Mouse (Mus musculus) neural tube, embryonic 14.5 days (tissue): ENCODE results near the gene Spen. TPM values are rescaled to one million over a fixed set of nuclear protein-coding genes. Genes with fewer than 3 reads are reported as not detected.

Experiments used
- ATAC-seq: fragments of 200-750 bp; cut with Nextera tagmentation; 2 replicates; pipeline ENCODE4 v1.8.0; 2017; ENCODE audit warnings: low read depth, mild to moderate bottlenecking, moderate TSS enrichment, moderate library complexity
- H3K27ac ChIP-seq: fragments of 300-500 bp; sonication (generic); 2 replicates; pipeline ENCODE4 v1.5.1; 2014; ENCODE audit warnings: low read depth, mild to moderate bottlenecking, control low read depth, low read length, moderate library complexity, mixed read lengths
- H3K27me3 ChIP-seq: fragments of 300-500 bp; sonication (generic); 2 replicates; pipeline ENCODE4 v1.6.1; 2014; ENCODE audit warnings: low read length; ENCODE audit not compliant: control insufficient read depth, insufficient read depth
- H3K36me3 ChIP-seq: fragments of 300-500 bp; sonication (generic); 2 replicates; pipeline ENCODE4 v1.6.1; 2014; ENCODE audit warnings: low read length, mixed read lengths; ENCODE audit not compliant: control insufficient read depth, insufficient read depth
- H3K4me1 ChIP-seq: fragments of 300-500 bp; sonication (generic); 2 replicates; pipeline ENCODE4 v1.6.1; 2014; ENCODE audit warnings: low read length; ENCODE audit not compliant: control insufficient read depth, insufficient read depth
- H3K4me2 ChIP-seq: fragments of 300-500 bp; sonication (generic); 2 replicates; pipeline ENCODE4 v1.6.1; 2014; ENCODE audit warnings: mild to moderate bottlenecking, low read depth, low read length, control low read depth
- H3K4me3 ChIP-seq: fragments of 300-500 bp; sonication (generic); 2 replicates; pipeline ENCODE4 v1.5.1; 2014; ENCODE audit warnings: low read depth, low read length, control low read depth, mixed read lengths
- H3K9ac ChIP-seq: fragments of 300-500 bp; sonication (generic); replicated peaks from 2 replicates; pipeline ENCODE4 v1.6.1; 2014; ENCODE audit warnings: low read depth, mild to moderate bottlenecking, control low read depth, low read length, mixed read lengths
- H3K9me3 ChIP-seq: fragments of 300-500 bp; sonication (generic); 2 replicates; pipeline ENCODE4 v1.6.1; 2016; ENCODE audit warnings: low read length; ENCODE audit not compliant: control insufficient read depth
- WGBS: fragments of 180-500 bp; shearing (Covaris S2); extraction: QIAGEN DNeasy Blood & Tissue Kit; methylation state at CpG from one replicate; pipeline ENCODE4 v1.1.7; 2014; 5-methylcytosine and 5-hydroxymethylcytosine counted together
- polyA plus RNA-seq: library from polyadenylated mRNA; unstranded; fragments of >200 nt; fragmentation: Nextera tagmentation; extraction: Ambion mirVana; gene quantifications from 2 replicates; pipeline ENCODE4 v1.2.1, GENCODE M21; 2014

Gene Spen
- polyA plus RNA-seq, 1 experiment from 2014 or later: 23.9 TPM

- peaks cover 20% of the 10 kb centered on the region for H3K36me3 ChIP-seq
- 92% methylated on average over 9 of the region's 9 CpGs for WGBS
- no peaks in the 10 kb centered on the region for H3K9me3 ChIP-seq
- H3K27ac ChIP-seq: no peak overlapping the region
- no peaks in the 10 kb centered on the region for H3K27me3 ChIP-seq
- ATAC-seq: no peak
- H3K4me1 ChIP-seq: 0 out of 2 replicates have a peak, but pooled peaks cover 4% of the 10 kb centered on the region
- no peak overlapping the region for H3K4me3 ChIP-seq
- H3K4me2 ChIP-seq: no peak overlapping the region
- H3K9ac ChIP-seq: no peak overlapping the region
Measured at GRCm38 (mm10) chr4:141459766-141460165, 78.6 kb downstream of the Spen start.

DNA sequence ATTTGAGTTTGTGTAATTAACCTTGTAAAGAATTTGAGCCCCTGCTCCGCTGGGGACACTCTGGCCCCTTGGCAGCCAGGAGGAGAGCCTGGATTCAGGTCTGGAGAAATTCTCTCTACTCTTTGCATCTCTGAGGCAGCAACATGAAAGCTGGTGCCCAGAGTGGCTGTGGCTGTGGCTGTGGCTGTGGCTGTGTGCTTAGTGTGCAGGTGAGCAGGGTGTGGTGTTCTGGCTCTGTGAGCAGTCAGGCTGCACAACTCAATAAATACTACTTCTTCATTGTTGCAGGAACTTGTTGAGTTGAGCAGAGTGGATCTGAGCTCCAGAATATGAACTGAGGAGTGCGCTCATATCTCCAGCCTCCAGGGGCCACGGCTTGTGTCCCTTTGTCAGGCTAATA, 79.5 kb downstream of the Spen start:
- Histone ChIP-seq H3K27me3 (no peaks in the 10 kb centered on the region), H3K9ac (no peak overlapping the region), H3K9me3 (no peaks in the 10 kb centered on the region), H3K4me2 (no peak overlapping the region), H3K27ac (no peak overlapping the region), H3K4me3 (no peak overlapping the region), H3K36me3 (peaks cover 12% of the 10 kb centered on the region), H3K4me1 (0 out of 2 replicates have a peak, but pooled peaks cover 4% of the 10 kb centered on the region)
- 60% methylated on average over 3 of the region's 3 CpGs for WGBS
- no peak for ATAC-seq

DNA sequence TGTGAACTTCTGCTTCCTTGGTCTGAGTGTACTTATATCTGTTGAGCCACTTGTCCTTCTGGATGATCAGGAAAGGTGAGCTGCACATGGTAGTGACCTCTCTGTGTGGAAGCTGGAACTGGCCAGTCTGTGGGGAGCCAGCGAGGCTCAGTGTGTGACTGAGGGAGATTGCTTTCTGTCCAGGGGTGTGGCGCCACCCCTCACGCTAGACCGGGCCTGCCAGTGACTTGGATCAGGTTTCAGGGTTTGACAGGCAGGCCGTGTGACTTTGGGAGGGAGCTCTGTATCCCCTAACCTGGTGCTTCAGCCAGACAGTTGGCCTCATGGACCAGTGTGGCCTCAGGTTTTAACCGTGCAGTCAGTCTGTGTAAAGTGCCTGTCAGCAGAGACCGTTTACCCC, 80.2 kb downstream of the Spen start:
- Histone ChIP-seq H3K27ac (no peak overlapping the region), H3K36me3 (peaks cover 7% of the 10 kb centered on the region), H3K4me2 (no peak overlapping the region), H3K9ac (0 out of 2 replicates have a peak overlapping the region, but pooled peaks have one; percentile 7), H3K9me3 (no peaks in the 10 kb centered on the region), H3K27me3 (no peaks in the 10 kb centered on the region), H3K4me3 (no peak overlapping the region), H3K4me1 (0 out of 2 replicates have a peak, but pooled peaks cover 4% of the 10 kb centered on the region)
- 15% methylated on average over 7 of the region's 7 CpGs for WGBS
- ATAC-seq: 0 out of 2 replicates have a peak, but pooled peaks have one; percentile 34

DNA sequence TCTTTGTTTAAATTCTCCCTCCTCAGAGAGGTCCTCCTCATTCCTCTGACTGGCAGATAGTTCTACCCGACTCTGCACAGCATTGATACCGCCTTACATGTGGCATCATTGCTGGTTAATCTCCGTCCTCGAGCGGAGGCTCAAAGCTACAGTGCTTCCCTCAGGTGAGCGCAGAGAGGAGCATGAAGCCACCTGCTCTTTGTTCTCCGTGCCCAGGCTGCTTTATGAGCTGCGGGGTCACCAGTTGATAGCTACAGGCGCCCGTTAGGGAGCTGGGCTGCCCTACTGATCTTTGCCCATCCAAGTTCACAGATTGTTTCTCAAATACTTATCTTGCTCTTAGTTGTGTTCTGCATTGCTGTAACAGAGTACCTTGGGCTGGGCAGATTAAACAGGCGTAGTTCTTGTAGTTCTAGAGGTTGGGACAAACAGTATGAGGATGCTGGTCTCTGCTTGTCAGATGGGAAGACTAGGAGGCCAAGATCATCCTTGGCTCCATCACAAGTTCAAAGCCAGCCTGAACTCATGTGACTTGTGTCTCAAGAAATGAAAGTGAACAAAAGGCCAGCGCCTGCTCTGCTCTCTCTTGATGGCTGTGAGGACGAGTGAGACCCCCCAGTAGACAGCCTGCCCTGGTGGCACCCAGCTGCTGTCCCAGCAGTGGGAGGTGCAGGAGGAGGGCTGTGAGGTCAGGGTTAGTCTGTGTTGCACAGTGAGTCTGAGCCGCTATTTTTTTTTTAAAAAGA, 82.0 kb downstream of the Spen start:
- 93% methylated on average over 14 of the region's 14 CpGs for WGBS
- Histone ChIP-seq H3K36me3 (no peaks in the 10 kb centered on the region; the same call in 1 of the 2 replicates), H3K4me3 (no peak overlapping the region), H3K27me3 (no peaks in the 10 kb centered on the region), H3K4me2 (no peak overlapping the region), H3K9me3 (no peaks in the 10 kb centered on the region), H3K4me1 (0 out of 2 replicates have a peak, but pooled peaks cover 4% of the 10 kb centered on the region), H3K27ac (no peak overlapping the region), H3K9ac (no peak overlapping the region)
- ATAC-seq: no peak

DNA sequence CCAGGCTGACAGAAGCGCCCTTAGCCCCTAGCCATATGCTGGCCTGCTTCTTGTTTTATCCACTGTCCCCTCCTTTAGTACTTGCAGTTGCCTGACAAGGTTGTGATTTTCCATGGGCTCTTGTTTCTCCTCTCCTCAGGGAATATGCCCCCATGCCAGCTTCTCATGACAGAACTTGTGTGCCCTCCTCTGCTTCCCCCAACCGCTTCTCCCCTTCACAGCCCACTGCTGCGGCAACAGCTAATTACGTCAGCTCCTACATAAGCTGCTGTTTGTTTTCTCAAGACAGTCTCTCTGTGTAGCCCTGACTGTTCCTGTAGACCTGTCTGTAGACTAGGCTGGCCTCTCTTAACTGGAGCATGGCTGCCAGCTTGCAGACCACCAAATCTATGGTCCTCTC, 82.9 kb downstream of the Spen start:
- Histone ChIP-seq H3K27me3 (no peaks in the 10 kb centered on the region), H3K9me3 (no peaks in the 10 kb centered on the region), H3K4me1 (0 out of 2 replicates have a peak, but pooled peaks cover 4% of the 10 kb centered on the region), H3K27ac (no peak overlapping the region), H3K9ac (no peak overlapping the region), H3K4me2 (no peak overlapping the region), H3K4me3 (no peak overlapping the region), H3K36me3 (no peaks in the 10 kb centered on the region; the same call in 1 of the 2 replicates)
- 84% methylated on average over 4 of the region's 4 CpGs for WGBS
- ATAC-seq: no peak

DNA sequence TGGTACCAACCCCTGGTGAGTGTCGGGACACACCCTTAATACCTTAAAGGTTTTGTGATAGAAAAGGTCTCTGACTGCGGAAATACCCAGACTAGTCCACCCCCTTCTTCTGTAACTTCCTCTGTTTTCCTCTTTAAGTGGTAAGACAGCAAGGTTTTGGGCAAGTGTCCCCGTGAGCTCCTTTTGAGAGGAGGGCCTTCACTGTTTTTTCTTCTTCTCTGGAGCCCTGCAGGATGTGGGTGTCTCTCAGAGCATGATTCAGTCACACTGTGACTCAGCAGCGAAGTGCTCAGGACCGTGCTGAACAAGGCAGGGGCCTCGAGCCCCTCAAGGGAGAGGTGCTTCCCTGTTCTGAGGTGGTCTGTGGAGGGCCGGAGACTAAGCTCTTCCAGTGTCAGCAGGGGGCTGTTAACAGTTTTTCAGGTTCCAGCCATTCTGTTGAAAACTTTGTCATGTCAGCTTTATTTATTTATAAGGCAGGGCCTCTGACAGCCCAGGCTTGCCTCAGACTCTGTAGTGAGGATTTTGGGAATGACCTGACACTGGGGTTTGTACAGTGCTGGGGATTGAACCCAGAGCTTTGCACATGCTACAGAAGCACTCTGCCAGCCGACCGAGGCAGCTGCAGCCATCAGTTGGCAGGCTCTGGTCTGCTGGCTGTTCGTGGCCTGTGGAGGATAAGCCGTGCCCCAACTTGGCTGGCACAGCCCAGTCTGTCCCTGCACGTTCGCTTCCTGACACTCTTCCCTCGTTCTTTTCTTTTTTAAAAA, 83.6 kb downstream of the Spen start:
- H3K4me1 ChIP-seq: 0 out of 2 replicates have a peak, but pooled peaks cover 4% of the 10 kb centered on the region
- H3K27me3 ChIP-seq: no peaks in the 10 kb centered on the region
- H3K27ac ChIP-seq: no peak overlapping the region
- no peak overlapping the region for H3K4me3 ChIP-seq
- no peak overlapping the region for H3K9ac ChIP-seq
- ATAC-seq: no peak
- WGBS: 82% methylated on average over 14 of the region's 14 CpGs
- H3K4me2 ChIP-seq: no peak overlapping the region
- no peaks in the 10 kb centered on the region; the same call in 1 of the 2 replicates for H3K36me3 ChIP-seq
- H3K9me3 ChIP-seq: no peaks in the 10 kb centered on the region

GRCm38 (mm10) chr4:141451916-141452450, 86.4 kb downstream of the Spen start:
- no peak overlapping the region for H3K27ac ChIP-seq
- no peak for ATAC-seq
- H3K9me3 ChIP-seq: no peaks in the 10 kb centered on the region
- no peak overlapping the region for H3K4me3 ChIP-seq
- WGBS: 96% methylated on average over 9 of the region's 9 CpGs
- no peak overlapping the region for H3K9ac ChIP-seq
- no peak overlapping the region for H3K4me2 ChIP-seq
- no peaks in the 10 kb centered on the region for H3K4me1 ChIP-seq
- H3K36me3 ChIP-seq: peaks cover 23% of the 10 kb centered on the region
- no peaks in the 10 kb centered on the region for H3K27me3 ChIP-seq

DNA sequence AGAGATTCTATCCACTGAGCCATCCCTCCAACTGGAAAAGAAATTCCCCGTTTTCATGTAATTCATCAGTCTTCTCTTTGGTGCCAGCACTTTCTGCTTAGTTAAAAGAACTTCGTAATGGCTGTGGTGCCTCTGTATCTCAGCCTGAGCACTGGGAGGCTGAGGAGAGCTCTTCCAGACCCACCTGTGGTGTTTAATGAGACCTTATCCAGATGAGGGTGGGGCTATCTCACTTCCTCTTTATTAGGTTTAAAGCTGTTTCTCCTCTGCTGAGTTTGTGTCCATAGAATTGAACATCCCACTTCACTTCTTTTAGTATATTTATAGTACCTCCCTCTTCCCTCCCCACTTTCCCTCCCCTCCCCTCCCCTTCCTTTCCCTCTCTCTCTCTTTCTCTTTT, 87.1 kb downstream of the Spen start:
- no peak overlapping the region for H3K4me3 ChIP-seq
- ATAC-seq: no peak
- no peak overlapping the region for H3K9ac ChIP-seq
- H3K4me1 ChIP-seq: no peaks in the 10 kb centered on the region
- no peak overlapping the region for H3K4me2 ChIP-seq
- 91% methylated on average over 2 of the region's 2 CpGs for WGBS
- H3K27ac ChIP-seq: no peak overlapping the region
- H3K36me3 ChIP-seq: peaks cover 25% of the 10 kb centered on the region
- H3K9me3 ChIP-seq: no peaks in the 10 kb centered on the region
- no peaks in the 10 kb centered on the region for H3K27me3 ChIP-seq

DNA sequence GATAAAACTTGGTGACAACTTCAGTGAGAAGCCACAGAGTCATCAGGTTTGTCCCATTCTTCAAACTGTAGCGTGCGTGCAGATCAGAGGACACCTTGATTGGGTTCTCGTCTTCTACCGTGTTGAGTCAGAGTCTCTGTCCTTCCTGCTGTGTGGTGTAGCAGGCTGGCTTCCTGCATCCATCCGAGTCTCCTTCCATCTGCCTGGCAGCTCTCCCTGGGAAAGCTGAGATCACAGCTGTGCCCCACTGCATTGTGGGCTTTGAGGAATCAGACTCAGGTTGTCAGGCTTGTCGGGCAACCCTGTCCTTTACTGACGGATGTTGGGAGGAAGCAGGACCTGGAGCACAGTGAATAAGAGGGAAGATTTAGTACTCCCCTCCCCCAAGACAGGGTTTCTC, 92.2 kb downstream of the Spen start:
- H3K4me3 ChIP-seq: no peak overlapping the region
- WGBS: 79% methylated on average over 7 of the region's 7 CpGs
- ATAC-seq: no peak

More for the DNA sequence above, 92.2 kb downstream of the Spen start:
- peaks cover 25% of the 10 kb centered on the region for H3K36me3 ChIP-seq
- no peaks in the 10 kb centered on the region for H3K9me3 ChIP-seq
- H3K4me2 ChIP-seq: no peak overlapping the region
- no peak overlapping the region for H3K9ac ChIP-seq
- H3K4me1 ChIP-seq: peaks cover 7% of the 10 kb centered on the region; the same call in 1 of the 2 replicates
- H3K27ac ChIP-seq: no peak overlapping the region
- H3K27me3 ChIP-seq: no peaks in the 10 kb centered on the region
